Mouse (Mus musculus) B cell, adult 62 days (primary cell): Measurements from ENCODE around the gene Dlgap4. TPM values are rescaled to one million over a fixed set of nuclear protein-coding genes. Genes with fewer than 3 reads are reported as not detected.

ENCODE experiments used
- total RNA-seq: library from RNA; stranded (reverse); gene quantifications from 4 replicates; pipeline ENCODE4 v1.2.4, GENCODE M21; 2023

The Dlgap4 gene
- total RNA-seq = 61.4 to 72.0 TPM (median 65.7 TPM) in 4 replicates

DNA sequence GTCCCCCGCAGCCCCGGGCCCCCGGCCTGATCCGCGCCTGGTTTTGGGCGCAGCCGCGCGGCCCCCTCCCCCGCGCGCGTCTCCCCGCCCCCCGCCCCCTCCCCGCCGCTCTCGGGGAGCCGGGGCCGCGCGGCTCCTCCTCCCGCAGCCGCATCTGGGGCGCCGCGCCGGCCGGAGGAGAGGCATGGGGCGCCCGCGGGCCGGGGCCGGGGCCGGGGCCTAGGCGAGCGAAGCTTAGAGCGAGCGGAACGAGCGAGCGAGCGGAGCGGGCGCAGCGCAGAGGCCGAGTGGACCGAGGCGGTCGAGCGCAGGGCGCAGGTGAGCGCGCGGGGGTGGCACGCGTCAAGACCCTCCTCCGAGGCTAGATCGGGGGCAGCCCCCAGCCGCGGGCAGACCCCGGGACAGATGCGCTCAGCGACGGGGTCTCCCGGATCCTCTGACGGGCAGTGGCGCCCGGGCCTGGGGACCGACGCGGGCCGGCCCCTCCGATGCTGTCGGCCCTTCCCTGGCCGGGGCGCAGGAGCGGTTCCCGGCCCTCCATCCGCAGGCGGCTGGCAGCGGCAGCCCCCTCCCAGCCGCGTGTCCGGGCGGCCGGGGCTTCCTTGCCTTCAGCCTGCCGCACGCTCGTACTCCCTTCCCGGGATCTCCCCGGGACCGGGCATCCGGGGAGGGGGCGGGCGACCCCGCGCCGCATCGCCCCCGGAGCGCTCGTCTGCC is at the start of gene Dlgap4:
Gene Dlgap4 (plus strand): TSS at position 165 of the 717 bp plus-strand sequence.

DNA sequence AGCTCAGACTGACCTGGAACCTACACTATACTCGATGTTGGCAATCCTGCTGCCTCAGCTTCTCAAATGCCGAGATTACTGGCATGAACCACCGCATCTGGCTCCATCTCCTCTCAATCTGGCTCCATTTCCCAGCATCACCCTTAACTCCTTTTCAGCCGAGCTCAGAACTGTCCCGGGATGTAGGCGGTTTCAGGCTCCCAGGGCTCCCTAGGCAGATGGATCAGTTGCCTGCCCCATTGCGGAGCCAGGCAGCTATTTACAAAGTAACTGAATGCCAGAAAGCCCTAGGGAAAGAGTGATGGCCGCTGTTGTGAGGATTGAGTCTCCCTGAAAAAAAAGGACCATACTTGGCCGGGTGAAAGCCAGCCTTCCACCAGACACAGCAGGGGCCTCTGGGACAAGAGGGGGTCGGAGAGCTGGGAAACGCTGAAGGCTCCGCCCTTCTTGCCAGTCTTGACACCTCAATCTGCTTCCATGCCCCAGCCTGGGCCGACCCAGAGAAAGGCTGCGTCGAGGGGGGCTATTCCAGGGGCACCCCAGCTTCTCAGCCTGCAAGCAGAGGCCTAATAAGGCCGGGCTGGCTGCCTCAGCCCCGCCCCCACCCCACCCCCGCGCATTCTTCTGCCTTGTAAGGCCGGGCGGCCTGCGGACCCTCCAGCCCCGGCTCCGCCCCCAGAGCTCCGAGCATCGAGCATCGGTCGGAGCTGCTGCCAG is 161.4 kb downstream of the Dlgap4 start, which contains the start of gene Myl9:
Gene Myl9 (plus strand): TSS at position 683 of the 717 bp plus-strand sequence.

Other genes with a start within 250 kb of the Dlgap4 start
- gene Epb41l1, start 192.8 kb upstream of the Dlgap4 start, total RNA-seq = not detected in 4 replicates
- gene Aar2, start 66.1 kb upstream of the Dlgap4 start, total RNA-seq = 29.2 to 39.8 TPM (median 32.3 TPM) in 4 replicates
- gene Myl9, start 161.7 kb downstream of the Dlgap4 start, total RNA-seq = 0.94 to 2.5 TPM (median 2.4 TPM) in 3 of 4 replicates, not detected in the other
- 132 to 147 TPM (median 134 TPM) in 4 replicates for gene Tgif2, start 226.3 kb downstream of the Dlgap4 start, total RNA-seq
- 2.5 to 3.8 TPM (median 3.2 TPM) in 4 replicates for gene 4930518I15Rik, start 244.2 kb downstream of the Dlgap4 start, total RNA-seq
- 52.5 to 58.5 TPM (median 54.3 TPM) in 4 replicates for gene Rab5if, start 249.4 kb downstream of the Dlgap4 start, total RNA-seq